Mouse (Mus musculus) right cerebral cortex, postnatal 4 days (tissue): Measurements from ENCODE around the gene Cuedc1.

Source experiments
- DNase-seq: peaks from one replicate; pipeline ENCODE4 v3.0.0-alpha.2; 2022

Cuedc1 gene

GRCm38 (mm10) chr11:88148638-88149279 lies 50.9 kb downstream of the Cuedc1 start:
- peak; percentile 42 for DNase-seq

DNA sequence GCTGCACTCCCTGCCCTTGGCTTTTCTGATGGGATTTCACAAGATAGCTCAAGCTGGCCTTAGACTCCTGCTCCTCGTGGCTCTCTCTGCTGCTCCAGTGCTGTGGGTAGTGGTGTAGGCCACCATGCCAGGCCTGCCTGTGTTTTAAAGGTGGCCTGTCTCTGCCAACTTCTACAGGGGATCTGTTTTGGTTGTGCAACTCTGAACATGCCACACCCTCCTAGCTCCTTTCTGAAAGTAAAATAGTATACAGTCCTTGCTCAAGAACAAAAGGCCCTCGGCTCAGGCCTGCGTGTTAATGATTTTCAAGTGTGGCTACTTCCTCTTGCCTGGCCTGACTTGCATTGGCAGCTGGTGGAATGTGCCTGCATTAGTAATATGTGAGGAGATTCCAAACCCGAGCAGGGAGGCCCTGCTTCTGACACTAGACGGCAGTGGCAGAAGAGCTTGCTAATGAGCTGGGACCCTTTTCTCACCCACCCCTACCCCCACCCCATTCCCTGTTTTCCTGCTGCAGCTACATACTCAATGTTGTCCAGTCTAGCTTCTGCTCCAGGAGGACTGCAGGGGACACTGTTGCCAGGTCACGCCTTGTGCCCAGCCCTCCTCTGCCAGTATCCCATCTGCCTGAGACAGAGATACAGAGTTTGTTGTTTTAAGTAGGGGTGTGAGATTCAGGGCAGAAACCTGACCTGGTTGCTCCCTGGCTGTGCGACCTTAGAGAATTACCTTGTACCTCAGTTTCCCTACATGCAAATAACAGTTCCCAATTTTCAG lies 53.7 kb downstream of the Cuedc1 start:
- DNase-seq, result no peak

GRCm38 (mm10) chr11:88153880-88154279 lies 56.0 kb downstream of the Cuedc1 start:
- DNase-seq, result no peak

DNA sequence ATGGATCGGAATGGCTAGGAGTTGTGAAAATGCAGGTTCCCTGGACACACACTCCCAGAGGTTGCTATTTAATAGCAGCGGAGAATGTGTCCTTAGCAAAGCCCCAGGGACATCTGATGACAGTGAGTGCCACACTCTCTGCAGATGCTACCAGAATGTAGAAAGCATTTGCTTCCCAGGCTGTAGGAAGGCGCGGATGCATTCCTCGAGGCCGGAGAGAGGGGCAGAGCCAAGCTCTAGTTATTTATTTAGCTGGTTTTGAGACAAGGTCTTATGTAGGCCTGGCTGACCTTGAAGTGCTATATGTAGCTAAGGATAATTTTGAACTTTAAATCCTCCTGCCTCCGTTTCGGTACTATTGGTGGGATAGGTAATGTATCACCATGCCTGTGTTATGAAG lies 56.6 kb downstream of the Cuedc1 start:
- DNase-seq, result no peak

GRCm38 (mm10) chr11:88155451-88155850 lies 57.6 kb downstream of the Cuedc1 start:
- no peak for DNase-seq

GRCm38 (mm10) chr11:88155998-88156397 lies 58.1 kb downstream of the Cuedc1 start:
- DNase-seq, result no peak

GRCm38 (mm10) chr11:88156403-88156802 lies 58.5 kb downstream of the Cuedc1 start:
- DNase-seq, result no peak

GRCm38 (mm10) chr11:88158842-88159246 lies 61.0 kb downstream of the Cuedc1 start:
- no peak for DNase-seq

DNA sequence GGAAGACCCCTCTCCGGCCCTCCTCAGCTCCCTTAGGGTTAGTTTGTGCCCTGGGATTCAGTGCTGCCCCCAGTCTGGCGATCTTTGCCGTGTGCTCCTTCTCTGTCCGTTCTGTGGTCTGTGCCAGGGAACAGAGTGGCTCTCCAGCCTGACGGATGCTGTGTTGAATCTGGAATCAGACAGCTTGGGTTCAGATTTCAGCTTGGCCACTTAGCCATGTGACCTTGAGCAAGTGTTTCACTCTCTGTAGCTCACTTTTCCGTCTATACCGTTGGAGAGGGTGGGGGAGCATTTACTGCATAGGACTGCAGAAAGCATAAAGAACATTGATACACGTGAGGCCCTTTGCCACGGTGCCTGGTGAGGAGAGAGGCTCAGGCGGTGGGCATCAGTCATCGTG lies 61.5 kb downstream of the Cuedc1 start:
- no peak for DNase-seq

DNA sequence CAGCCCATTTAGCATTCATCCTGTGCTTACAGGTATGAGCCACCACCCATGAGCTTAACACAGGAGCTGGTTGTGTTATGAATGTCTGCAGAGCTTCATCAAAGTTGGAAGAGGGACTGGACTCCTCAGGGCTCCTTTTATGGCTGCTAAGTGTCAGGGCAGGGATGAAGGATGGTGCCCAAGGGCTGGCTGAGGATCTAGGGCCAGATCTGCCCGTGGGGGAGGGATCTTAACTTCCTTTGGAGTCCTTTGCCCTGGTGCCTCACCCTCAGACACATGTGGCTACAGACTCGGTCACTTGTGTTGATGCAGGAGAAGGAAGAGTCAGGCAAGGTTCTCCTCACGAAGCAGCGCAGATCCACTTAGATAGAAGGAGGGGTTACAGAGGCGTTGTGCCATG lies 62.5 kb downstream of the Cuedc1 start:
- no peak for DNase-seq

- DNase-seq, result peak; percentile 63
Measured at GRCm38 (mm10) chr11:88161051-88161581, 63.3 kb downstream of the Cuedc1 start.

- DNase-seq, result peak; percentile 78
Measured at GRCm38 (mm10) chr11:88161651-88162362, 63.9 kb downstream of the Cuedc1 start.

GRCm38 (mm10) chr11:88162740-88163139 lies 64.9 kb downstream of the Cuedc1 start:
- no peak for DNase-seq

- DNase-seq, result no peak
Measured at GRCm38 (mm10) chr11:88164213-88164723, 66.4 kb downstream of the Cuedc1 start.

GRCm38 (mm10) chr11:88164801-88165377 lies 67.0 kb downstream of the Cuedc1 start:
- no peak for DNase-seq

- no peak for DNase-seq
Measured at GRCm38 (mm10) chr11:88165683-88166364, 68.0 kb downstream of the Cuedc1 start.

DNA sequence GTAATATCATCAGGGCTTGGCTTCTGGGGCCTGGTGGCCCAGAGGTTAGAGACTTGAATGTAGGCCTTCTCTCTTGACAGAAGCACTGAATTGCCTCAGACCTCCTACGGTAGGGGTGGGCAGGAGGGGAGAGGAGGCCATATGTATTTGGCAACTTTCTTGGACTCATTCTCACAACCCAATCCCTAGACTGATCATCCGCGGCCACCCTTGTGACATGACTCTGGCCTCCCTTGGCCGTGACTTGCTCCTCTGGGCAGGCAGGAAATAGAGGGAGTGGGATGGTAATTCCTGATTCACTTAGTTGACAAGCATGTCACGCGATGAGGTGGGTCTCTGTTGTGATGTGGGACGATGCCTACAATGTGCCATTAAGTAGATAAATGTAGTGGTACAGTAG lies 68.6 kb downstream of the Cuedc1 start:
- no peak for DNase-seq

DNA sequence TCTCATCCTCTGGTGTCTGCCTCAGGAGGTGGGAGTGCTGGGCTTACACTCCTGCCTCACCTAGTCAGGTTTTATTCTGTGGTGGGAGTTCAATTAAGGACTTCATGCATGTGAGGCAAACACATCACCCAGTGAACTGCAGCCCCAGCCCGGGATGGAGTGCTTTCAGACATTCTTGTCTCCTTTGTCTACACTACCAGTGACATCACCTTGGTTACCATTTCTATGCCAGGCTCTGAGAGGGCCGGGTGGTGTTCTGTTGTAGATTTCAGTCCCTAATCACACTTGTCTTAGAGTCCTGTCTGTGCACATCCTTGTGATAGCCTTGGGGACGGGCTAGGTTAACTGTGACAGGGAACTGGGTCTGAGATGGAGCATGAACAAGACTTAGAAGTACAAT lies 70.8 kb downstream of the Cuedc1 start:
- no peak for DNase-seq

DNA sequence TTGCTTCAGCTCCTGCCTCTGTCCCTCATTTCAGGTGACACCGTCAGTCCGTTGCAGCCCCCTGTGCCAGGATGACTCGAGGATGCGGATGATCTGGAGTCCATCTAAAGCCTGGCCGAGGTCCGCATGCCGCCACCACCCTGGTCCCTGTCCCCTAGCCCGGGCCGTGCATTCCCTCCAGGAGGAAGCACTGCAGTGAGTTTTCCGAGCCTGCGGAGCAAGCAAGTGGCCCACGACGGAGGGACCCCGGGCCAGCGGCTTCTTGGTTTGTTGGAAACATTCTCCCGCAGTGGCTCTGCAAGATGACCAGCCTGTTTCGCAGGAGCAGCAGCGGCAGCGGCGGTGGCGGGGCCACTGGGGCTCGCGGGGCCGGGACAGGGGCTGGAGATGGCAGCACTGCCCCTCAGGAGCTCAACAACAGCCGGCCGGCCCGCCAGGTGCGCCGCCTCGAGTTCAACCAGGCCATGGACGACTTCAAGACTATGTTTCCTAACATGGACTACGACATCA lies 71.7 kb downstream of the Cuedc1 start:
- DNase-seq, result no peak

DNA sequence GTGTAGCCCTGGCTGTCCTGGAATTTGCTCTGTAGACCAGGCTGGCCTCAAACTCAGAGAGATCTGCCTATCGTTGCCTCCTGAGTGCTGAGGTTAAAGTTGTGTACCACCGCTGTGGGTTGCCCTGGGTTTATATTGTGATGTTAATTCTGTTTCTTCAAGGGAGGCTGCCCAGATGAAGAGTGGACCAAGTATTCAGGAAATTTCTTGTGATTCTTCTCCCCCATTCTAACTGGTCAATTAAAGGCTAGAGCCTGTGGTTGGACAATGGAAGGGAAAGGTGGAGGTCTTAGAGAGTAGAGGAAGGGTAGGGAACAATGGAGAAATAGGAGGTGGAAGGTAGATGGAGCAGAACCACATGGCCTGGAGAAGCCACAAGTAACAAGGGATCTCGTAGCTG lies 72.7 kb downstream of the Cuedc1 start:
- no peak for DNase-seq

DNA sequence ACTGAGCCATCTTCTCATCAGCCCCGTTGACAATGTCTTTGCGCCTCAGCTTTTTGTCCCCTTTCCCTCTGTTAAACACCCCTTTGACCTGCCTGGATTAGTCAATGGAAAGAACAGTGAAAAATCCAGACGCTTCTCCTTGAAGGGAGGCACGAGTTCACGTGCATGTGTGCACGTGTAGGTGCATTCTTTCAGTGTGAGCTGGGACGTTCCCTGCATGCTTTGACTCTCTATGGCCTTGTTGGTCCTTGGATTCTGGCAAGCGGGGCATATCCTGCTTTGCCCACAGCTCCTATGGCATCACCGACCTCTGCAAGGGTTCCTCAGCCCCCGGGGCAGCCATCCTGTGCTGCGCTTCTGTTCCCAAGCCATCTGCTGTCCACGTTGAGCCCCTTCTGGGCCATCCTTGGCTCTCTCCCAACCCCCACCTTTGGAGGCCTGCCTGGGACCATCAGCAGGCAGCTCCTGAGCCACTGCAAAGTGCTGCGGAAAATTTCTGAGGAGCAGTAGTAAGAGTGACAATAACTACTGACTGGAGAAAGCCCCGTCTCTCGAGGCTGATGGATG lies 74.1 kb downstream of the Cuedc1 start:
- no peak for DNase-seq
